Mouse (Mus musculus) megakaryocyte, embryonic 14.5 days (primary cell): Measurements from ENCODE around the gene Myo1h.

Experiments used
- FLI1 ChIP-seq: IDR thresholded peaks from 2 replicates; pipeline ENCODE4 v1.6.1; 2012; ENCODE audit warnings: low read length, inconsistent platforms, mixed read lengths
- GATA1 ChIP-seq: IDR thresholded peaks from 3 replicates; pipeline ENCODE4 v1.6.1; 2012; ENCODE audit warnings: mixed read lengths, low read length, inconsistent platforms, borderline replicate concordance

GRCm38 (mm10) chr5:114303166-114303565 is 14.2 kb downstream of the Myo1h start:
- TF ChIP-seq GATA1 (no peak), FLI1 (no peak)
